Mouse (Mus musculus) olfactory bulb, adult 2 months (tissue): ENCODE measurements around the gene Fam19a5.

ENCODE experiments used
- CTCF ChIP-seq: fragments of 200-500 bp; IDR thresholded peaks from 2 replicates; pipeline ENCODE4 v1.5.1; 2012; ENCODE audit warnings: low read depth, mild to moderate bottlenecking, low read length, moderate library complexity; ENCODE audit not compliant: insufficient read depth
- POLR2A ChIP-seq: fragments of 200-500 bp; IDR thresholded peaks from 2 replicates; pipeline ENCODE4 v1.6.1; 2012; ENCODE audit warnings: mild to moderate bottlenecking, low read depth, low read length, moderate library complexity; ENCODE audit not compliant: insufficient read depth

GRCm38 (mm10) chr15:87765876-87766275, 221.8 kb downstream of the Fam19a5 start:
- TF ChIP-seq CTCF (no peak), POLR2A (no peak)
